ENCODE assay signal across 8 mouse cellular contexts in genomic region chr8:71383396-71383795, GRCm38 (mm10). TPM values are rescaled to one million over a fixed set of nuclear protein-coding genes. Genes with fewer than 3 reads are reported as not detected.
A peak's percentile ranks its signal among the peaks of the same experiment; 100 is the strongest.
DNase-seq lines count a peak whose midpoint lies in the region; ATAC-seq and TF ChIP-seq lines count a peak whose summit lies in the region.

No protein-coding gene starts in this region.

- H3K4me2 ChIP-seq in intestine, embryonic 16.5 days (ENCODE audit: low read depth, low read length): 0 out of 2 replicates have a peak overlapping the region, but pooled peaks have one; percentile 3
- H3K4me2 ChIP-seq in liver, embryonic 15.5 days: peak overlapping the region; percentile 79; the same call in 1 of the 2 replicates

- 22% methylated on average over 12 of the region's 12 CpGs for WGBS in intestine, embryonic 16.5 days
- WGBS in liver, embryonic 15.5 days (ENCODE audit: insufficient replicate concordance): 49% methylated on average over 12 of the region's 12 CpGs

- no peaks in the 10 kb centered on the region for H3K27me3 ChIP-seq in ES-Bruce4 (ENCODE audit: control insufficient read depth, insufficient read depth, low read length, poor library complexity, severe bottlenecking)
- H3K27me3 ChIP-seq in intestine, embryonic 16.5 days (replicated peaks; ENCODE audit: control insufficient read depth, insufficient read depth, low read length): no peaks in the 10 kb centered on the region
- H3K27me3 ChIP-seq in liver, embryonic 15.5 days: peaks cover 55% of the 10 kb centered on the region

- H3K4me3 ChIP-seq in ES-Bruce4 (ENCODE audit: low read depth, low read length): no peak overlapping the region
- no peak overlapping the region for H3K4me3 ChIP-seq in intestine, embryonic 16.5 days (ENCODE audit: low read length)
- no peak overlapping the region for H3K4me3 ChIP-seq in liver, embryonic 15.5 days (replicated peaks)

- no peak overlapping the region for H3K9ac ChIP-seq in ES-Bruce4 (ENCODE audit: low read depth, poor library complexity, severe bottlenecking)
- peak overlapping the region; percentile 2; the same call in 1 of the 2 replicates for H3K9ac ChIP-seq in intestine, embryonic 16.5 days (ENCODE audit: low read depth, low read length)
- no peak overlapping the region for H3K9ac ChIP-seq in liver, embryonic 15.5 days

- TF ChIP-seq CTCF in ES-Bruce4 (IDR thresholded peaks at IDR 0.05; ENCODE audit: low read depth, low read length): no peak

- TF ChIP-seq POLR2A in ES-Bruce4 (IDR thresholded peaks at IDR 0.05; ENCODE audit: insufficient read depth, low read length): no peak

- peak; percentile 55 for DNase-seq in cerebellum, adult 9-11 months
- no peak for DNase-seq in cerebellum, adult 11-12 months
- DNase-seq in MN1 (ENCODE audit: low spot score): no peak
- no peak for DNase-seq in cerebellum, postnatal 14 days
- no peak for DNase-seq in Muller cell, postnatal 12 days (ENCODE audit: inconsistent ontology term)

- no peaks in the 10 kb centered on the region for H3K36me3 ChIP-seq in ES-Bruce4 (ENCODE audit: control insufficient read depth, insufficient read depth, low read length, poor library complexity, severe bottlenecking)
- peaks cover 6% of the 10 kb centered on the region; the same call in 1 of the 2 replicates for H3K36me3 ChIP-seq in intestine, embryonic 16.5 days (ENCODE audit: control insufficient read depth, insufficient read depth, low read length)
- no peaks in the 10 kb centered on the region for H3K36me3 ChIP-seq in liver, embryonic 15.5 days (replicated peaks)

- peaks cover 5% of the 10 kb centered on the region for H3K4me1 ChIP-seq in ES-Bruce4 (ENCODE audit: control insufficient read depth, insufficient read depth, low read length)
- peaks cover 36% of the 10 kb centered on the region for H3K4me1 ChIP-seq in intestine, embryonic 16.5 days (ENCODE audit: control insufficient read depth, insufficient read depth, low read length)
- peaks cover 20% of the 10 kb centered on the region for H3K4me1 ChIP-seq in liver, embryonic 15.5 days (replicated peaks)

- TF ChIP-seq EP300 in ES-Bruce4 (IDR thresholded peaks at IDR 0.05; ENCODE audit: insufficient read depth, low read depth, low read length): peak; percentile 50; the same call in 1 of the 2 replicates

- no peaks in the 10 kb centered on the region for H3K9me3 ChIP-seq in ES-Bruce4 (replicated peaks; ENCODE audit: control insufficient read depth, insufficient read depth, low read length, poor library complexity, severe bottlenecking)
- no peaks in the 10 kb centered on the region for H3K9me3 ChIP-seq in intestine, embryonic 16.5 days (ENCODE audit: control insufficient read depth, low read length)
- H3K9me3 ChIP-seq in liver, embryonic 15.5 days (replicated peaks): no peaks in the 10 kb centered on the region

- H3K27ac ChIP-seq in ES-Bruce4 (ENCODE audit: insufficient read depth, low read length): no peak overlapping the region
- peak overlapping the region; percentile 99 for H3K27ac ChIP-seq in intestine, embryonic 16.5 days (ENCODE audit: low read length)
- H3K27ac ChIP-seq in liver, embryonic 15.5 days (replicated peaks): peak overlapping the region; percentile 79

- ATAC-seq in intestine, embryonic 16.5 days: no peak
- ATAC-seq in liver, embryonic 15.5 days (ENCODE audit: insufficient read depth): no peak

RNA-seq across cellular contexts. Expression of gene Nr2f6, which starts 1.6 kb away (rescaled TPM):
- polyA plus RNA-seq in ES-Bruce4 (2011; ENCODE audit: insufficient read depth, insufficient read length, low read depth, missing spikeins): 23.0 and 23.9 TPM in 2 replicates
- polyA plus RNA-seq in intestine, embryonic 16.5 days (2015; fragmentation: Nextera tagmentation; extraction: Ambion mirVana): 35.8 and 51.1 TPM in 2 replicates
- polyA plus RNA-seq in liver, embryonic 15.5 days (2015; fragmentation: Nextera tagmentation; extraction: Ambion mirVana): 24.1 and 27.0 TPM in 2 replicates

RNA-seq across cellular contexts. Expression of gene Ushbp1, which starts 12.2 kb away (rescaled TPM):
- not detected in 2 replicates for polyA plus RNA-seq in ES-Bruce4 (2011; ENCODE audit: insufficient read depth, insufficient read length, low read depth, missing spikeins)
- polyA plus RNA-seq in intestine, embryonic 16.5 days (2015; fragmentation: Nextera tagmentation; extraction: Ambion mirVana): 10.8 and 10.9 TPM in 2 replicates
- polyA plus RNA-seq in liver, embryonic 15.5 days (2015; fragmentation: Nextera tagmentation; extraction: Ambion mirVana): 3.3 and 5.2 TPM in 2 replicates

RNA-seq across cellular contexts. Expression of gene Ocel1, which starts 12.3 kb away (rescaled TPM):
- 1.9 and 3.2 TPM in 2 replicates for polyA plus RNA-seq in ES-Bruce4 (2011; ENCODE audit: insufficient read depth, insufficient read length, low read depth, missing spikeins)
- 6.3 and 8.5 TPM in 2 replicates for polyA plus RNA-seq in intestine, embryonic 16.5 days (2015; fragmentation: Nextera tagmentation; extraction: Ambion mirVana)
- 4.6 and 5.2 TPM in 2 replicates for polyA plus RNA-seq in liver, embryonic 15.5 days (2015; fragmentation: Nextera tagmentation; extraction: Ambion mirVana)

RNA-seq across cellular contexts. Expression of gene Babam1, which starts 13.3 kb away (rescaled TPM):
- 82.0 and 102 TPM in 2 replicates for polyA plus RNA-seq in ES-Bruce4 (2011; ENCODE audit: insufficient read depth, insufficient read length, low read depth, missing spikeins)
- polyA plus RNA-seq in intestine, embryonic 16.5 days (2015; fragmentation: Nextera tagmentation; extraction: Ambion mirVana): 84.7 and 86.9 TPM in 2 replicates
- polyA plus RNA-seq in liver, embryonic 15.5 days (2015; fragmentation: Nextera tagmentation; extraction: Ambion mirVana): 56.0 and 58.5 TPM in 2 replicates

RNA-seq across cellular contexts. Expression of gene Use1, which starts 16.7 kb away (rescaled TPM):
- polyA plus RNA-seq in ES-Bruce4 (2011; ENCODE audit: insufficient read depth, insufficient read length, low read depth, missing spikeins): 63.2 and 68.7 TPM in 2 replicates
- 89.5 and 95.8 TPM in 2 replicates for polyA plus RNA-seq in intestine, embryonic 16.5 days (2015; fragmentation: Nextera tagmentation; extraction: Ambion mirVana)
- polyA plus RNA-seq in liver, embryonic 15.5 days (2015; fragmentation: Nextera tagmentation; extraction: Ambion mirVana): 38.7 and 41.1 TPM in 2 replicates
